Mouse (Mus musculus): ENCODE measurements around the gene Cd72.

Cd72 gene

DNA sequence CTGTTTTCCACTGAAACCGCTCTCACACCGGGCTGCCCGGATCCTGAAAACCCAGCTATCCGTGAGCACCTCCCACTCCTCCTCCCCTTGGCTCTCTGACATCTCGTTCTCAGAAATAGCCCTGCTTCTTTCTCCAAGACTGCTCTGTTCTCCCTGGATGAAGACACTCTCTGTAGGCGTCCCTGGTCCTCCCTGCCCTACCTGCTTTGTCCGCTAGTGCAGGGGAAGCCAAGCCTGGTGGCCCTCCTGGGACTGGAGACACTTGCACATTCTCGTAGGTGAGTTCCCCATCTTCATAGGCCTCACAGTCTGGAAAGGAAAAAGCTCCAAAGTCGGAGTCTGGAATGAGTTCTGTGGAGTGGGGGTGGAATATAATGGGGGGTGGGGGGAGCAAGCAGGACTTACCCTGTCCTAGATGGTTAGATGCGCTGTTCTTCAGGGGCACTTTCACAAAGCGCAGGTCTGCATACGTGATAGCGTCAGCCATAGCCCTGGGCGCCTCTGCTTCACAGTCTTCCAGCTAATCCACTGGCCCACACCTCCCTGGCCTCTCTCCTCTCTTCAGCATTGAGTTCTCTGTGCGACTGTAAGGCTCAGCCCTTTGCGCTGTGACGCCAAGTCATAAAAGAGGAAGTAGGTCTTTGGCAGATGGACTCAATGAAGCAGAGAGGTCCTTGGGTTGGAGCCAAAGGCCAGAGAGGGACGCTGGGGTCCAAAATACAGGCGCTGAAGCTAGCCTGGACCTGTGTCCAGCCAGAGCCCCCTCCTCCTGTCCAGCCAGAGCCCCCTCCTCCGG is at the start of gene Cd72:
Gene Cd72 (minus strand): TSS at position 588 of the 796 bp plus-strand sequence.
- peak; percentile 93 for DNase-seq (ENCODE audit: low read depth, low spot score)

GRCm38 (mm10) chr4:43503506-43503905 is 49.1 kb upstream of the Cd72 start:
- no peak for DNase-seq (ENCODE audit: low read depth, low spot score)

GRCm38 (mm10) chr4:43503041-43503440 is 48.6 kb upstream of the Cd72 start:
- no peak for DNase-seq (ENCODE audit: low read depth, low spot score)

GRCm38 (mm10) chr4:43499407-43500333 is 45.2 kb upstream of the Cd72 start, which contains the start of gene Arhgef39:
Gene Arhgef39 (minus strand): TSS chr4:43499695.
- peak; percentile 89 for DNase-seq (ENCODE audit: low read depth, low spot score)

- DNase-seq (ENCODE audit: low read depth, low spot score), result no peak
Observed at GRCm38 (mm10) chr4:43498983-43499382, 44.6 kb upstream of the Cd72 start.

DNA sequence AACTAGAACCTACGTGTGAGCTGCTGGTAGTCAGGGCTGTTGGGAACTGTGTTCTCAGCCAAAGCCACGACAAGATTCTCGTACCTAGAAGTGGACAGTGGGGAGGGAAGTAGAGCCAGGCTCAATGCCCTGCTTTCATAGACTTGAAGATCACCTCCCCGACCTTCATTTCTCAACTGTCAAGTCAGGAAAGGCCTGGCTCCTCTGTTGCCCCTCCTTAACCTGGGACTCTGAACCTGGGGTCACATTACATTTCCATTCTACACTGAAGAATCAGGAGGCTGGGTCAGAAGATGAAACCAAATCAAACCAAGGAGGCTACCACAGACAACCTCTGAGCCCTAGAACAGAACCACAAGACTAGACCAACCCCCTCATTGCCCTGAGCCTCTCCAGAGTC is 43.5 kb upstream of the Cd72 start:
- DNase-seq (ENCODE audit: low read depth, low spot score), result no peak

- DNase-seq (ENCODE audit: low read depth, low spot score), result no peak
Observed at GRCm38 (mm10) chr4:43497405-43497804, 43.0 kb upstream of the Cd72 start.

DNA sequence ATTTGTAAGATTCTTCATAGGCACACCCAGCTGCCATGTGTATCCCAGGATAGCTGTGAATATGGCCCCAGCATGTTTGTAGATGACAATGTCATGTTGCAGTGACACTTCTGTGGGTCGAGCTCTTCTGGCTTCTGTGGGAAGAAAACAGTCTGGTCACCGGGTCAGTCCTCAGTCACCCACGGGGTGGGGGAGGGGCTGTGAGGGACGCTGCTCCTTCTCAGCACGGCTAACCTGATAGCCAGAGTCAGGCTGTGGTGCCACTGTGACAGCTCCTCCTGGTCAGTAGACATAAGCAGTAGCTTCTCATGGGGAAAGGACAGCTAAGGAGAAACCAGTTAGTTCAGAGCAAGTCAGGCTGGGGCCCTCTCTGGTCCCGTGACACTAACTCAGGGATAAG is 42.2 kb upstream of the Cd72 start:
- DNase-seq (ENCODE audit: low read depth, low spot score), result no peak

GRCm38 (mm10) chr4:43493846-43494240 is 39.4 kb upstream of the Cd72 start:
- peak; percentile 71 for DNase-seq (ENCODE audit: low read depth, low spot score)

GRCm38 (mm10) chr4:43493186-43493845 is 38.9 kb upstream of the Cd72 start:
- DNase-seq (ENCODE audit: low read depth, low spot score), result peak; percentile 97

- DNase-seq (ENCODE audit: low read depth, low spot score), result peak; percentile 96
Observed at GRCm38 (mm10) chr4:43492821-43493185, 38.4 kb upstream of the Cd72 start, which contains the start of gene Ccdc107. Gene Ccdc107 (plus strand): TSS chr4:43492900.

DNA sequence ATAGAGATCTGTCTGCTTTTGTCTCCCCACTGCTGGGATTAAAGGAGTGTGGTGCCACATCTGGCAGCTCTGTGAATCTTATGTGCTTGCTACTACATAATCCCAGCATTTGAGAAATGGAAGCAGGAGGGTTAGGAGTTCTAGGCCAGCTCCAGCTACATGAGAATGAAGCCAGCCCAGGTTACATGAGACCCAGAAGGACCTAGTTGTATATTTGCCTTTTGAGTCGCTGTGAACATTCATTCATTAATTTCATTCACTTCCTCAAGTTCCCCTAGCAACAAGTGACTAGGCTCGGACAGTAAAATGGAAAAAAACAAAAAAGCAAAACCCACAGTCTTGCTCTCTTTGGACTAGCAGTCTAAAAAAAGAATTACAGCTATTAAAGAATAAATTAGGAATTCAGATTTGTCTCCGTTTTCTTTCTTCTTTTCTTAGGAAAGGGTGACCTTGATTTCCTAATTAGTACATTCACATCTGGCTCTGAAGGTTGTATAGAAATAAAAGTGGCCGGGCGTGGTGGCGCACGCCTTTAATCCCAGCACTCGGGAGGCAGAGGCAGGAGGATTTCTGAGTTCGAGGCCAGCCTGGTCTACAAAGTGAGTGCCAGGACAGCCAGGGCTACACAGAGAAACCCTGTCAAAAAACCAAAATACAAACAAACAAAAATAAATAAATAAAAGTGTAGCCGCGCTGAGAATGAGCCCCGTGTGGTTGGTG is 37.8 kb upstream of the Cd72 start:
- no peak for DNase-seq (ENCODE audit: low read depth, low spot score)

DNA sequence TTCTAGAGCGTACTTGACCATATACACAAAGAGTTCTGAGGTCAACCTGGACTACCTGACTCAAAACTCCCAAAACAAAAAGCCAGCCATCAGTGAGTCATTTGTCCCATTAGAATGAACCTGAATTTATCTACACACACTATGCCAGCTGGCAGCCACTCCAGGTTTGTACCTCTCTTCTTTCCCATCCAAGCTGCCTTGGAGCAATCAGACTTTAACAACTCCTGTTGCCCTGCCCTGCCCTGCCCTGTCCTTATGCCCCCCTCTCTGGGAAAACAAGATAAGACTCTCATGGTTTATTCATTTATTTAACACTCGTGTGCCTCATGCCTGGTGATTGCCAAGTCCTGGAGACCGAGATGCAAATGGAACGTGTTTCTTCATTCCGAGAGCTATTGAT is 36.4 kb upstream of the Cd72 start:
- no peak for DNase-seq (ENCODE audit: low read depth, low spot score)

DNA sequence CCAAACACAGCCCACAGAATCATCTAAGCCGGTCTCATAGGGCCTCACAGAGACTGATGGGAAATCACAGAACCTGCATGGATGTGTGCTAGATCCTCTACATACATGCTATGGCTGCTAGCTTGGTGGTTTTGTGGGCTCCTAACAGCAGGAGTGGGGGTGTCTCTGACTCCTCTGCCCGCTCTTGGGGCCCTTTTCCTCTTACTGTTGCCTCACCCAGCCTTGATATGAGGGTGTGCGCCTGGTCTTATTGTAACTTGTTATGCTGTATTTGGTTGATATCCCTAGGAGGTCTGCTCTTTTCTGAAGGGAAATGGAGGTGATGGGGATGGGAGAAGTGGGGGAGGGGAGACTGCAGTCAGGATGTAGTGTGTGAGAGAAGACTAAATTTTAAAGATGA is 35.2 kb upstream of the Cd72 start:
- no peak for DNase-seq (ENCODE audit: low read depth, low spot score)

- DNase-seq (ENCODE audit: low read depth, low spot score), result peak; percentile 41
Observed at GRCm38 (mm10) chr4:43485666-43486065, 31.2 kb upstream of the Cd72 start.

DNA sequence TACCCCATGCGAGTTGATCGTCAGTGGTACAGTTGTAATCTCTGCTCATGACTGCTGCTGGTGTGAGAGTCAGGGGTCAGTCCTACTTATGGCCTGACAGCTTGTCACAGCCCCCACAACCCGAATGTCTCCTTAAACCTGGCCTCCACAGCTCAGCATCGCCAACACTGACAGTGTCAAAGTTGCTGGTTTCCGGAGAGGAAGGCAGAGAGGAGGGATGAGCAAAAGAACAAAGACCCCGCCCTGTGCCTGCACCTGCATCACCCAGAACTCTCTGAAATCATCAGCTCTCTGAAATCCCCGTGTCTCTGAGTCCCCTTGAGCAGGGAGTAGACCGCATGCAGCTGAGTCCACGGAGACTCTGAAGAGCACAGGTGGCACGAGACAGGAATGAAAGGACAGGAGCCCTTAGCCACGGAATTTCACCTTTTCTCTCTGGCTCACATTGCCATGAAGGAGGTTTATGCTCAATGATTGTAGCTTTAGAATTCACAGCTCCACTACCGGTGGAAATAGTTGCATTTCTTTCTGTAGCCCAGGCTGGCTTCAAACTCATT is 29.2 kb upstream of the Cd72 start, which contains the start of gene Sit1:
Gene Sit1 (minus strand): TSS at position 200 of the 557 bp plus-strand sequence.
- peak; percentile 58 for DNase-seq (ENCODE audit: low read depth, low spot score)

- no peak for DNase-seq (ENCODE audit: low read depth, low spot score)
Observed at GRCm38 (mm10) chr4:43482591-43482990, 28.2 kb upstream of the Cd72 start.

- no peak for DNase-seq (ENCODE audit: low read depth, low spot score)
Observed at GRCm38 (mm10) chr4:43481894-43482456, 27.5 kb upstream of the Cd72 start.

DNA sequence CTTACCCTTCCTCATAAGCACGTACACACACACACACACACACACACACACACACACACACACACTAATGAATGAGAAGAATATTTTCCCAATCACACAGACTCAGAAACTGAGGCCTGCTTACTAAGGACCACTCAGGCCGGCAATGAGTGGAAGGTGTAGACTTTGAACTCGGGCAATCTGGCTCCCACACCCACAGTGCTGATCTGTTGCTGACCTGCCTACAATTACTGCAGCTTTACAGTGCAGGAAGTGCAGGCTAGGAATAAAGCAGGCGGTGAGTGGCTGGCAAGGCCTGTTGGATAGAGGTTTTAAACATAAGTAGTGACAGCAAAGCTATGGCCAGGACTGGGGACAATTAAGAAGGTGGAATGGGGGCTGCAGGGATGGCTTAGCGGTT is 26.6 kb upstream of the Cd72 start:
- DNase-seq (ENCODE audit: low read depth, low spot score), result no peak

Data from A20 (cell line).